Mouse (Mus musculus) right cerebral cortex, postnatal 10 days (tissue): ENCODE measurements at regions not wholly inside any gene's neighbourhood (a gene's known extent, or its start where the extent isn't known, plus 50 kb on each side); places are given as distances from the start of the nearest gene placed in this dataset.

Experiments
- DNase-seq, 2 experiments: peaks; one replicate each; pipeline ENCODE4 v3.0.0; 2021; ENCODE audit warnings: low spot score in 2 of 2

DNA sequence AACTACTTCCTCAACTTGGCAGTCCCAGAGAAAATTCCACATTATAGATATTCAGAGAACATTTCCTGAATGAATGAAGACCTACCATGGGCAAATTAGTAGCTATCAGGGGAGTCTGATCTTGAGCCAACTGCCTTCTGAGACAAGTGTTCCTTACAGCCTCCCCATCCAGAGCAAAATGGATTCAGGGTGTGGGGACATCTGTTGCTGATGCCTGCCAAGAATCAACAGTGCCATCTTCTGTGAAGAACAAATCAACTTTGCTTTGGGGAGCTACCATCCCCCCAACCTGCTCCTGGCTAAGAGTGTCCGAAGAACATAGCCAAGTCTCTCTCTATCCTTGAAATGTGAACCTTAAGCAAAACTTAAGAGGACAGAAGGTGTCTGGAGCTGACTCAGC lies 217.9 kb downstream of the Nedd1 start:
- peak; percentile 24 to 29 for DNase-seq

DNA sequence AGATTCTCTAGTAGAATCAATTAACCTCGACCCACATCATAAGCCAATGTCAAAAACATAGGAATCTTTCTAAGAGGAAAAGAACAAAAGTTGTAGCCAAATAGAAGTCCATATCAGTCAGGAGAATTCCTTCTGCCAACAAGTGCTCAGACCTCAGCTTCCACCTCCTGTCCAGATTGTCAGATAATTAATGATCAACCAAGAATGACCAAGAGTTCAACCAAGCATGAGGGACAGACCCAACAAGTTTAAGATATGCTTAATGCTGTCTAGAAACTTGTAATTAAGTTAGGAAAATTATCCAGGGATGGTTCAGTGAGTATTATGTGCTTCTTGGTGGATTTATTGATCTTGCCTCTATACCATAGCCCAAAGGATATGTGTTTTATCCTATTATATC lies 238.6 kb downstream of the Nedd1 start:
- DNase-seq = no peak

DNA sequence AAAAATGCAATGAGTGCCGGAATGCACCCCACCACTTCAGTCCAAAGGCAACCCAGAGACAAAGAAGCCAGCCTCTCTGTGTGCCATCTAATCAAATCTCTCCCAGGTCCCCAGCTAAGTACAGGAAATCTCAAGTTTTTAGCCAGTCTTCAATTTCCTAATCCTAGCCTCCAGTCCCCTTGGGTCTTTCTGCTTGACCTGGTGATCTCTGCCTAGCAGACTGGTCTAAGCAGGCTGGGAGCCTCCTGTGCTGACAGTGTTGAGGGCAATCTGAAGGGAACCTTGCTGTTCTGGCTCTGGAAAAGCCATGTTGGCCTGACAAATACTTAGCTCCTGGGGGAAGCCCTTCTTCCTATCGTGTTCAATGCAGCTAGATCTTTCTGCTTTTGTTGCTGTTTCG lies 248.9 kb downstream of the Nedd1 start:
- DNase-seq = no peak

DNA sequence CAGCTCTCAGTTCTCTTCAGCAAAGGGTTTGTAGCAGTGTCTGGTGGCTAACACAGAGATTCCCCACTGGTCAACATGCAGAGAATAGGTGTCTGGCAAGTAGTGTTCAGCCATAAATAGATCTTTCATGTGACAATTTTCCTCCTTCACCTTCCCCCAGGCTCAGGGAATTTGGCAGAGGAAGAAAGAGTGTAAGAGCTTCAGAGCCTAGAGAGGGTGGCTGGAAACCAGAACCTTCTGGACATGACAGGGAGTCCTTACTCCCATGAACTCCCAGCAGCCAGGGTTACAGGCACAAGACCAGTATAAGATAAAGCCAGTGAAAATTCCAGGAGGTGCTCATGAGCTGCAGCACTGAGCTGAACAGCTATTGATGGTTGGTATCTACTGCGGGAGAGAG lies 251.1 kb downstream of the Nedd1 start:
- DNase-seq = no peak

DNA sequence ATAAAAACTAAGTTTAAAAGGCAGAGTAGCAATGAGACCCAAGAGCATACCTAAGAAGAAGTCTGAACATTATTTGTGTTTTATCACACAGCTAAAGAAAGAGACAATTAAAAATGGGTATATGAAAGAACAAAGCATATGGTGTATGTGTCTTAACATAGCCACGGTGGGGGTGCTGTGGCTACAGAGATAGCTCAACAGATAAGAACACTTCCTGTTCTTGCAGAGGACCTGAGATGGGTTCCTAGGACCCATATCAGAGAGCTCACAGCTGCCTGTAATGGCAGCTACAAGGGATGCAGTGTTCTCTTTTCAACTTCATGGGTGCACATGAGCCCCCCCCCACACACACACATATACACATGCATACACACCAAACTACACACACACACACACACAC lies 267.0 kb downstream of the Nedd1 start:
- no peak for DNase-seq

DNA sequence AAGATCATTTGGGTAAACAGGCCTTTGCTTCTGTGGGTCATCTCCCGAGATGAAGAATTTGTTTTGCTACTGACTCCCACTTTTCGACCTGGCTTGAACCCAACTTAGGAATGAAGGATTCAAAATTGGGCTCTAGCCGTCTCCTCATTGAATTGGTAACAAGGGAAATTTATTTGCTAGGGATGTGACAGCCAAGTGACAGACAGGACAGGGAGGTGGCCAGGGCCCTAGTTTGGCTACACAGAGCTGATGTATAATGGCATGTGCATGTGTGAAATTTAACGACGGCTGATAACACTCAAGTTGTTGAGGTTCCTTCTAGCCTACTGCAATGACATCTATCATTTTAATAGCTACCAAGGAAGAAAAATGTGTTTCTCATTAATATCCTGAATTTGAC lies 268.7 kb downstream of the Nedd1 start:
- DNase-seq = no peak

DNA sequence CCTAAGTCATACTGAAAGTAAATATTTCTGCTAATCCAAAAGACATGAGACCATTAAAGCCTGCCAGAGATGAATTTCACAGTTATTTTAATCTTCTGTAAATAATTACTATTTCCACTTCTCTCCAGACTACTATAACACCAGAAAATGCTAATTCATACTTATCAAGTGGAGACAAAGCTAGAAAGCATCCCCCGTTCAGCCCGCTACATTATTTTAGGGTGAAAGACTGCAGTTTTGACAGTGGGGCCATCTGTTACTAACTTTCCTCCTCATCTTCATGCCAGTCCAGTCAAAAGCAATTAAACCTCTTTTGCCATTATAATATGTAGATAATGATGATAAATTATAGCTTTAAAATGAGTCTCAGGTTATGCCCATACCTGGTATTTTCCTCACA lies 276.3 kb downstream of the Nedd1 start:
- DNase-seq = no peak

DNA sequence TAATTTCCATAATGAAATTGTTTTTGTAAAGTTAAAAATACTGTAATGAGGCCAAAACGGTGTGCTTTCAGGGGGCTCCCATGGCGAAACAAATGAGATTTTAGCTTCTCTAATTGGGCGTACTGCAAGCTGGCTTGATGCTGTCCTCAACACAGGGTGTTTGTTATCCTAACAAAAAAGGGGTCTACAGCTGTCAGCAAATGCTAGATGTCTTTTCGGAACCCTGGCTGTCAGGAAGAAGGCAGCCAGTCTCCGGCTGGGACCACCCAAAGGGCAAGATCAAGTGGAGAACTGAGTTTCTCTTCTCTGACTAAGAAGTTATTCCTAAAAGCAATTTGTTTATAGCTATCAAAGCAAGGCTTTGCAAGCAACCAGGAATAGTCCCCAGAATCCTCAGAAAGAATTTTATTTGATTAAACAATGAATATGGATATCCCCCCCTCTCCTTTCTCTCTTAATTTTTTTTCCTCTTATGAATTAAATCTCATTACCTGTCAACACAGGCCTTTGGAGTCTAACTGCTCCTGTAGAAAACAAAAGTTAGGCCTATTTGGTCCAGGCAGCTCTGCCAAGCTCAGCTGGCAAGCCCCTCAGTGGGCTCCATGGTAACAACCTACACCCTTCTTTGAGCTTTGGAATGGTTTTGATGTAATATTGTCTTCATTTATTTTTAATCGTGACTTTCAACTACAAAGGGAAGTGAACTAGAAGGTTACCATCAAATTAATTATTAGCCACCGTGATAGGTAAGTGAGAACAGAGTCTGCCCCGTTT lies 283.4 kb downstream of the Nedd1 start:
- peak; percentile 31 to 44 for DNase-seq

DNA sequence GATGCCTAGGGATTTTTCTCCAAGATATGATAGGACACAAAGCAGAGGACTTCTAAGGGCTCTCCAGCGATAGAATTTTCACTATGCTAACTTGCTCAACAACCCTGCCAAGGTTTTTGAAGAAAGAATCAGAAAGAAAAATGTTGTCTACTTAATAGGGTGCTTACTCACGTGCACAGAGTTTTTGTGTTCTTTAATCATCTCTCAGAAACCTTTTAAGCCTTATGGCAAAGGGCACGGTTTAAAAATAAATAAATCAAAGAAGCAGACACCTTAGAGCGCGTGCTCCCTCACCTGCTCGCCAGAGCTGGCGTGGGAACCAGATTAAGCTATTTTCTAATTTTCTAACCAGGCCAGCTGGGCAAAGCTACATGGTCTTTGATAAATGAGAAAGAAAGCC lies 293.0 kb downstream of the Nedd1 start:
- no peak for DNase-seq

DNA sequence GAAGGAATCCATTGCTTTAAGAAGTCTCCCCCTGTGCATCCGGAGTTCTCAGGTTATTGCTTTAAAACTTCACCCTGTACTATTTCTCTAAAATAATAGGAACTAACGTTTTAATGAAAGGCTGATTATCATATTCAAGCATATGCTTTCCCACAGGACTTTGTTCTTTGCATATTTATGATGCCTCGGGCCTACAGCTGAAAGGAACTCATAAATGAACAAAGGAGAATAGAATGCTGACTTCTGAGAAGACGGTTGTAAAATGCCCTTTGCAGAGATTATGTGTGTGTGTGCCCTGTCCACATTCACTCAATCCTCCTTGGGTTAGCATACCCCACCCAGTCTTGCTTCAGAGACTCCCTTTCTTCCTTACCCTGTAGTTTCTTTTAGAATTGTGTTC lies 294.2 kb downstream of the Nedd1 start:
- no peak for DNase-seq

DNA sequence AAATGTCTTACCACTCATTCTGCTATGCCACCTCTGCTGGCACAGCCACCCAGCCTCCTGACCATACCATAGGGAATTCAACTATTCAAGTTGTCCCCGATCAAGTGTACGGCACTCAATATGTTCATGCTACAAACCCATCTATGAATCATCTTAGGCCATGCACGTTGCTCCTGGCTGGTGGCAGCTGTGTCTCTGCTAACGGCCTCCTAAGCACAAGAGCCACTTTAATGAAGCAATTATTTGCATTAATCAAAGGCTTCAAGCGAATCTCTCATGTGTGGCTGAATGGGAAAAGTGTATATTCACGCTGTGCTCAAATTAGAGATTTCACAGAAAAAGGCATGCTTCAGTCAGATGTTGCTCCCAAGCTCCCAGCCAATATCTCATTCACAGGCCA lies 295.8 kb downstream of the Nedd1 start:
- no peak for DNase-seq

DNA sequence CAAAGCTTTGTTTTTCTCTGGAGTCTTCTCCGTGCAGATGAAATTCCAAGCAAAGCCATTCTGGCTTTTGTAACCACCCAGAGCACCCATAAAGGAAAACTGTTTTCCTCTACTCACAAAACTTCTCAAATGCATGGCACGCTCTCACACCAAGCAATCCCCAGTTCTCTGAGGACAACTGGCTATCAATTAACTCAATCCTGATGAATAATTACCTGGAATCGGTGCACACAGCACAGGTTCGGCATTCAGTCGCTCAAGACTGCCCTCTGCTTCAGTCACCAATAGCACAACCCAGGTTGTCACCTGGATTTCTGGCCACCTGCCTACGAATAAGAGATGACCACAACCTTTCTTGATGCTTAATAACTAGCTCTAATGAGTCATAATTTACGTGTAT lies 309.5 kb downstream of the Nedd1 start:
- no peak for DNase-seq

DNA sequence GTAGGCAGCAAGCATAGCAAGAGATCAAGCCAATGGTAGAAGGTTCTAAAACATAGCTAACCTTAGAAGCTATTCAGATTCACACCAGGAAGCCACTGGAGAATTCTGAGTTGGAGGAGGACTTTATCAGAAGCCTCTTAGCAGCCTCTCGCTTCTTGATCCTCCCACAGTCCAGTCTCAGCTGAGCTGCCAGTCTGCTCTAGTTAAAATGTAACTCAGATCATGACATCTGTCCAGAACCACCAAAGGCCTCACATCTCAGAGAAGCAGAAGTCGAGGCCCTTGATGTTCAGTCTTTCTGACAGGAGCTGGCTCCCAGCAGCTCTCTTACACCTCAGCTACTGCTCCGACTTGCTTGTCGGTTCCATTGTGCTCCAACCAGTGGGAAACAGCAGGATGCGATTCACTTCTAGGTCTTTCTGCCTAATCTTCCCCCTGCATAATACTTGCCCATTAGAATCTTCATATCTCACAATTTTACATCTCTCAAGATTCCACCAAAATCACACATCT lies 311.4 kb downstream of the Nedd1 start:
- DNase-seq = no peak

DNA sequence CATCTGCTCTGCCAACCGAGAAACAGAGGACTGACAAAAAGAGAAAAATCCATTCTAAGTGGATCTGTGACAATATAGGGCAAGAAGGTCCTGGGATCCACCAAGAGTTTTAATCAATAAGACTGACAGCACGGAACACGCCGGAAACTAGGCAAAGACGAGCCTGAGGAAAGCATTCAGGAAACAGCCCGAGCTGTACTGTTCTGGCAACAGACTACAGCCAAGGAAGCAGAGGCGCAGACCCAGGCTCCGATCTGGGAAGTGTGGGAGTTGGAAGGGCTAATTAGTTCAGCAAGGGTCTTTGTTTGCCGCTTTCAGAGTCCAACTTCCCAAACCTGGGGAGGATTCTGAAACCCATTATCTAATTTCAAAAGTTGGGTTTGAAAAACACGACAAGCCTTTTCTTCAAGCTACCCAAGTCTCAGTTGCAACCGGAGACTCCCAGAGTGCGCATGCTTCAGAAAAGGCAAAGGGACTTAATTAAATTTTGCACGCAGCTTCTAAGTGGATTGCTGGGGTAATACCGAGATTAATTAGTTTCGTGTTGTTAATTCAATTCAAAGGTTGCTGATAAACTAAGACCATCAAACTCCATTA lies 317.4 kb downstream of the Nedd1 start:
- peak; percentile 22 to 23 for DNase-seq

DNA sequence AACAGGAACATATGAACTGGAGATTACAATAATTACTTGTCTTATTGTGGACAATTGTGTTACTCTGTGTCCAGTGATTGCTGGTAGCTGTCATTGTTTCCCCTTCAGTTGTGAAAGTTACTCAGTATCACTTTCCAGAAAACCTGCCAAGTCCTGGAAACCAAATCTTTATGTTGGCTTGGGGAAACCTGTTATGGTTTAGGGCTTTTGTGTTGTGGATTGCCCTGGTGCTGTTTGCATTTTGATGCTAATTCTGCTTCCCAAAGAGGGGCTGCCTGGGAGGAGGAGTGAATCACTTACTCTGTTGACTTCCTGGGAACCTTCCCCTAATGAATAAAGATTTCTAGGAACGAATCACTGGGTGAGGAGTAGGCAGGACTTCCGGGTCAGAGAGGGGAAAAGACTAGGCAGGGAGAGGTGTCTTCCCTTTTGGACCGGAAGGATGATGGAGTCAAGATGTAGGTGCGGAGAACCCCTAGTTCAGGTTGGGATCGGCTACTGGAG lies 321.6 kb downstream of the Nedd1 start:
- no peak for DNase-seq

DNA sequence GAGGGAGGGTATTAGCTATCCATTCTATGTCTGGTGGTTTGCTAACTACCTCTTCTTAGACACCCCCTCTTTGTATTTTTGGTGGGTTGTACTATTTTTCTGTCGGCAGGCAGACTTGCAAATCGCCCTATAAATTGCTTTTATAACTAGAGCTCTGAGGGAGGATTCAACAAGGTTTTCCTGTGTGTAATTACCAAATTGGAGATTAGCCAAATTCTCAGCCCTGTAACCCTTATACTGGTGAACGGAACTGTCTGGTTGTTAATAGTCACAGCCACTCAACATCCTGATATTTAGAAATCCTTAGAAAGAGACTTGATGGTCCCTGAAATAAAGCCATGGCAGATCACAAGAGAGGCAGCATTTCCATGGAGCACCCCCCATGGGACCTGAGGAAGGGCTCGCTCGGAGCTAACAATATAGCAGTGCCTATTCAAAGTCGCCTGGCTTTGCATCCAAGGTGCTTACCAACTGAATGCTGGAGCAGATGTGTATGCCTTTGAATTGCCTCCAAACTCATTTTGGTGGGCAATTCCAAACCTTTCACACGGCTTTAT lies 333.0 kb downstream of the Nedd1 start:
- no peak for DNase-seq

DNA sequence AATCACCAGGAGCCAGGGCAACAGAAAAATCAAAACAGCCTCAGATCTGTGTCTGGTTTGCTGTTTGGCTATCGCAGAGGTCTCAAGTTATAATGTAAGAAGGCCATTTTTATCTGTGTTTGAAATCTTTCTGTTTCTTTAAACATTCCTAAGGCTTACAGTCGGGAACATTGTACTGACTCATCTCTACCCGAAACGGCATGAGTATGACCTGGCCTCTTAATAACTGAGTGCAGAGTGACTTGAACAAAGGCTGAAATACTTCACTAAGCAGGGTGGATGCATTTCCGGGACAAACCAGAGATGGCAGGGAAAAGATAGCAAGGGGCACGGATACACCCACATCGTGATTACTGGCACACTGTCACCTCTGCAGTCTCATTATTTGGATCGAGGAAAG lies 355.1 kb downstream of the Nedd1 start:
- DNase-seq = no peak

DNA sequence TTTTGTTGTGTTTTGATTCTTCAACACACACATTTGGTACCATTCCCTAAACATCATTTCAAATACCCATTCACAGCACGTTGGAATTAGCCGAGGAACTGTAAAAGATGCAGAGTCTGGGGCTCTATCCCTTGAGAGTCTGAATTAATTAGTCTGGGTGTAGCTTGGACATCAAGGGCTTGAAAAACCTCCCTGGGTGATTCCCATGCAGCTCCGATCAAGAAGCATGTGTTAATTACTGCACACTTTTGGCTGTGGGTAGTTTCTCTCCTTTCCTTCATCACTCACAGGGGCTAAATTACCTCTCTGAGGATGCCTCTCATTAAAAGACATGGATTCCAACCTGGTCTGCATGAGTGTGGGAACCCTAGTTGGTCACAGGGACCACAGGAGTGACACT lies 365.5 kb downstream of the Nedd1 start:
- DNase-seq = no peak

DNA sequence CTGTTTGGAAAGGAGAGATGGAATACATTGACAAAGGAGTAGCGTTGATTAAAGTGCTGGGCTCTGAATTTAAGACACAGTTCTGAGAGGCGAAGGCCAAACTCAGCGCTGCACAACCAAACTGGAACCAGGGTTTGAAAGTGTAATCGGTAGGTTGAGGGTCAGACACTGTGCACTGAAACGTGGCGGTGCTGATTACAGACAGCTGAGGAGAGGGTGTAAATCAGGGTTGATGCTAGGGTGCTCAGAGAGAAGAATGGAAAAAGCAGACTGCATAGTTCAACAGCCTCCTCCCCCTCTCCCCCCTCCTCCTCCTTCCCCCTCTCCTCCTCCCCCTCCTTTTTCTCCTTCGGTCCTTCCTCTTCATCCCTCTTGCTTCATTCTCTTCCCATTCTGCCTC lies 373.2 kb downstream of the Nedd1 start:
- DNase-seq = no peak

DNA sequence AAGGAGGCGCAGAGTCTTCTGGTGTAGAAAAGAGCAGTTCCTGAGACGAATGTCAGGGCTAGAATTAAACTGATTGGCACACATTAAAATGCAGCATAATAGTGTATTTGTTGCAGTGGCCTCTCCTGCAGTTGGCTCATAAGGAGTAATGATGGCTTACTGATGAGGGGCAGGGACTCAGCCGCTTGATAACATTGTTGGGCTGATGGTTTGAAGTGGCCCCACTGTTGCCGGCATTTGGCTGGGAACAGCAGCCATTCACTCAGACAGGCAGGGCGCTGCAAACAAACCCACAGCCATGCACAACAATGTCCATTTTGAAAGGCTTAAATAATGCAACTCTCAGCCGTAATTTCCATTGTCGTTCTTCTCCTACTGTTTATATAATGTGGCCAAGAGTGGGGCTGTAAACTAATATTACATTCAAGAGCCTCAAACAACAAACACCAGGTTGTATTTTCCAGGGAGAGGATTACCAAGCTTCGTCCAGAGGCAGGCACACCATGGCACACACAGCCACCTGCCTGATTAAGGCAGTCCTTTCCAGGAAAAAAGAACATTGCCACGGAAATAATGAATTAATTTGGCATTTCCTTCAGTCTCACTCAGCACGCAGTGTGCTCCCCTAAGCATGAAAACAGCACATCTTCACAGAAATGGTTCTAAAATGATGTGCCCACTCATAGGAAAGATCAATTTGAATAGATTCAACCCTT lies 374.1 kb downstream of the Nedd1 start:
- DNase-seq = no peak

DNA sequence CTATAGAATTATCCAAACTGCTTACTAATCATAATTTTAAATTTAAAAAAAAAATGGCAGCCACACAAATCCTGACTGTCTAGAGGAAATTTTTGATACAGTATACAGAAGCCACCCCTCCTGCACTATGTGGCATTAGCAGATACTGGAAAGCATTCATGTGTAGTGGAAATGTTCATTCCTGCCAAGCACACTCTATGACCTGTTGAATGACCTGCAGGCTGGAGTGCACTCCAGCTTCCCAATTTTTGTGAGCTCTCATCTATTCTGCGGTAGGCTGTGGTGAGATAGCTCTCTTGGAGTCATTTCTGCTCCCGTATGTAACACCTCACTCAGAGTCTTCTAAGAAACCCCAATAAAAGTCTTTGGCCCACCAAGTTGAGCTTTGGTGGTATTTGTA lies 382.5 kb downstream of the Nedd1 start:
- no peak for DNase-seq

DNA sequence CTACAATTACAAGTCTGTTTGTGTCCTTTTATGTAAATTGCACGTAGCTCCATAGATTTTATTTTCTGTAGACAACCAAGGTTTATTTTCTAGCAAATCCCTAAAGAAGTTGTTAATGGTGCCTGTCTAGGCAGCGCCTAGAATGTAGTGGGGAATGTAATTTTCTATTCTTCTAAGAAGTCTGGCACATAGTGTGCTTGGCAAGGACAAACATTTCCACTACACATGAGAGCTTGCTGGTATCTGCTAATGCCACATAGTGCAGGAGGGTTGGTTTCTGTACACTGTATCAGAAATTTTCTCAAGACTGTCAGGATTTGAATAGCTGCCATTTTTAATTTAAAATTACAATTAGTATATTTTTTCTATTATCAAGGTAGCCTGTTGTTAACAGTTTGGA lies 385.3 kb downstream of the Nedd1 start:
- no peak for DNase-seq
